Mouse (Mus musculus) E14TG2a.4 (cell line): ENCODE data around the gene B3gnt2.

Experiments
- CTCF ChIP-seq: conservative IDR thresholded peaks from 2 replicates; pipeline ENCODE4 v1.5.1; 2014; ENCODE audit warnings: low read length
- NANOG ChIP-seq: IDR thresholded peaks from 2 replicates; pipeline ENCODE4 v1.6.1; 2014; ENCODE audit warnings: borderline replicate concordance, low read length, mixed read lengths
- POU5F1 ChIP-seq: IDR thresholded peaks from 2 replicates; pipeline ENCODE4 v1.6.1; 2014; ENCODE audit warnings: low read length, borderline replicate concordance

DNA sequence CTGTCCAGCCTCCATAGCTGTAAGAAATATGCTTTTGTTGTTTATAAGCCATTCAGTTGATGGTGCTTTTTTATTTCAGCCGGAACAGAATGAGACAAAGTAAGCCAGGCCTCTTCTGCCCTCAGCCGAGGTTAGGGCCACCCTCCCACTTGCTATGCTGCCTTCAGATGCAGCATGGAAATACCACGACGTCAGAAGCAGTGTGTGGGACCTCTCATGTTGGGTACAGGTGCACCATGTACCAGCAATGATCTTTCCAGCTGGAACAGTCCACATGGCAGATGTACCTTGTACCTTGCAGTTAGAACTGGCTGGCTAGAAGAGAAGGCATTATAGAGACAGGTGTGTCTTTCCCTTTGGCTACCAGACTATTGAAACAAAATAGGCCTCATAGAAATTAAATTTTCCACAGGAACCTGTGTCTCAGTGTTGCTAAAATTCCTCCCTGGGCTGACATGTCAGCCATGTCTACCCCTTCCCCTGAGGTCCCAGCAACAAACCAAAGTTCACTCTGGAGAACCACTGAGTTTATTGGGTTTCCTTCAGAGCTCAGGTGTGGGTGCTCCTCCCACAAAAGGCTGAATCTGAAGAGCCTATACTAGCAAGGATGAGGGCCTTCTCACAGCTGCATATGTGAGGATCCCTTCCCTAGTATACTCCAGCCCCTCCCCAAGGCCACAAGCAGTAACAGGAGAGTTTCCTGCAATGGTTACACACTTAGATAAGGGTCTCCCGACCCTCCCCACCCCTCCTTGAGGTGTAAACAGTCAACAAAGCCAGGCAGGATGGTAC, 121.1 kb downstream of the B3gnt2 start:
- TF ChIP-seq CTCF (no peak), NANOG (no peak), POU5F1 (no peak)
